Mouse (Mus musculus) ES-E14 (cell line): ENCODE data around the gene Gh.

Experiments
- CHD2 ChIP-seq: IDR thresholded peaks from 2 replicates; pipeline ENCODE4 v1.6.1; 2014; ENCODE audit warnings: mild to moderate bottlenecking, low read depth, low read length, inconsistent platforms
- HCFC1 ChIP-seq: IDR thresholded peaks from 2 replicates; pipeline ENCODE4 v1.6.1; 2012; ENCODE audit warnings: low read length, inconsistent platforms, borderline replicate concordance; ENCODE audit not compliant: insufficient read depth
- ZC3H11A ChIP-seq: IDR thresholded peaks from 2 replicates; pipeline ENCODE4 v1.6.1; 2012; ENCODE audit warnings: low read depth, mild to moderate bottlenecking, inconsistent platforms, low read length, borderline replicate concordance
- ZNF384 ChIP-seq: IDR thresholded peaks from 2 replicates; pipeline ENCODE4 v1.6.1; 2012; ENCODE audit warnings: low read depth, low read length, inconsistent platforms

DNA sequence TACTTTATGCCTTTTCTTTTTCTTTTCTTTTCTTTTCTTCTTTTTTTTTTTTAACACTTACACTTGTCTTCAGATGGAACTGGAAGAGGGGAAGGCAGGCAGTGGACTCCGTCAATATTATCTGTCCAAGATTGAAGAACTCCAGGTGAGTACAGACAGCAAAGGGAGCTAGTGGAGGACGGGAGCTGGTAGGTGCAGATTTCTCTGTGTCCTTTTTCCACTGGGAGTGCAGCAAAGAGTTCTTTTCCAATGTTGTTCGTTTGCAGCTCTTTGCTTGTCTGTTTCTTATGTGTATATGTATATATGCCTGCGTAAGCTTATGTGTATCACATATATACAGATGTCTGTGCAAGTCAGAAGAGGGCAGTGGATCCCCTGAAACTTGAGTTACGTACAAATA is 44.9 kb downstream of the Gh start:
- no peak for TF ChIP-seq CHD2
- TF ChIP-seq HCFC1 = no peak
- TF ChIP-seq ZNF384 = no peak
- TF ChIP-seq ZC3H11A = no peak
